Mouse (Mus musculus): Measurements from ENCODE around the gene Defa26. TPM values are rescaled to one million over a fixed set of nuclear protein-coding genes. Genes with fewer than 3 reads are reported as not detected.
"Not testable (repeated sequence)": the region's sequence is repeated elsewhere in the genome, so short reads cannot be mapped to it uniquely, and the experiment has no call there.

Defa26 gene
- not detected in 2 replicates for polyA plus RNA-seq (2014; fragmentation: Nextera tagmentation; extraction: Ambion mirVana)

DNA sequence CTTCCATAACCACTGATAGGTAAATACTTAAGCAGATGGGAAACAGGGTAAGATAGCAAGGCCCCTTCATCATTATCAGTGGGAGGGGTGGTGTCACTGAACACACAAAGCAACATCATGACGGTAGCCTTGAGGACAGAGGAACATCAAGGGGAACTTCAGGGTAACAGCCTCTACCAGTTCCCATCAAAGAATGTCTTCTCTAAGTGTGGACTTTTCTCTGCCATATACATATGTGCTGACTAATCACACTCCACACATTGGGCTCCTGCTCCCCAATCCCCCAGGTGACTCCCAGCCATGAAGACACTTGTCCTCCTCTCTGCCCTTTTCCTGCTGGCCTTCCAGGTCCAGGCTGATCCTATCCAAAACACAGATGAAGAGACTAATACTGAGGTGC lies at the start of gene Defa26:
Gene Defa26 (plus strand): TSS at position 301 of the 400 bp plus-strand sequence.
- H3K4me2 ChIP-seq (ENCODE audit: low read depth, severe bottlenecking); H3K27ac ChIP-seq (replicated peaks; ENCODE audit: low read depth, low read length); DNase-seq (ENCODE audit: low spot score); ATAC-seq (ENCODE audit: insufficient number of reproducible peaks, low FRiP score, low TSS enrichment, low read depth); H3K9me3 ChIP-seq (ENCODE audit: control insufficient read depth, low read length); H3K9ac ChIP-seq (ENCODE audit: low read length); H3K36me3 ChIP-seq (ENCODE audit: control insufficient read depth, insufficient read depth, low read length); H3K4me1 ChIP-seq (ENCODE audit: control insufficient read depth, insufficient read depth, low read length); H3K27me3 ChIP-seq (ENCODE audit: control insufficient read depth, insufficient read depth, low read length); H3K4me3 ChIP-seq (ENCODE audit: low read depth, low read length): not testable (repeated sequence)
- no CpG with 5 or more reads among the region's 1 CpGs for WGBS

DNA sequence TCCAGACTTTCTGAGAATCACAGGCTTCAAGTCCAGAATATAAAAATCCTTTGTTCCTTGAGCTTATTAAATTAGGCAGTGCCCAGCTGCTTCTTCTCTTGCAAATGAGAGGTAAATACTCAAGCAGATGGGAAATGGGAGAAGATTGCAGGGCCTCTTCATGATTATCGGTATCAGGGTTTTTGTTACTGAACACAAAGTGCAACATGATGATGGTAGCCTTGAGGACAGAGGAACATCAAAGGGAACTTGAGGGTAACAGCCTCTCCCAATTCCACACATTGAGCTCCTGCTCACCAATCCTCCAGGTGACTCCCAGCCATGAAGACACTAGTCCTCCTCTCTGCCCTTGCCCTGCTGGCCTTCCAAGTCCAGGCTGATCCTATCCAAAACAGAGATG lies 35.3 kb upstream of the Defa26 start, which contains the start of gene Defa28:
Gene Defa28 (plus strand): TSS at position 301 of the 400 bp plus-strand sequence.
- not testable (repeated sequence) for H3K36me3 ChIP-seq (ENCODE audit: control insufficient read depth, insufficient read depth, low read length)

DNA sequence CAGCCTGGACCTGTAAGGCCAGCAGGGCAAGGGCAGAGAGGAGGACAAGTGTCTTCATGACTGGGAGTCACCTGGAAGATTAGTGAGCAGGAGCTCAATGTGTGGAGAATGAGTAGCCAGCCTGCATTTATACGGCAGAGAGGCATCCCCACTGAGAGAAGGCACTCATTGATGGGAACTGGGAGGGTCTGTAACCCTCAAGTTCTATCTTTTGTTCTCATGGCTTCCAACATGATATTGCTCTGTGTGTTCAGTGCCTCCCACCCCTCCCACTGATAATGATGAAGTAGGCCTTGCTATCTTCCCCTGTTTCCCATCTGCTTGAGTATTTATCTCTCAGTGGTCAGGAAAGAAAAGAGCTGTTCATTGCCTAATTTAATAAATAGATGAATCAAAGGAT lies 23.6 kb upstream of the Defa26 start, which contains the start of gene Gm7861:
Gene Gm7861 (minus strand): TSS at position 101 of the 400 bp plus-strand sequence.
- ATAC-seq (ENCODE audit: insufficient number of reproducible peaks, low FRiP score, low TSS enrichment, low read depth); H3K4me1 ChIP-seq (ENCODE audit: control insufficient read depth, insufficient read depth, low read length); H3K4me2 ChIP-seq (ENCODE audit: low read depth, severe bottlenecking); H3K27me3 ChIP-seq (ENCODE audit: control insufficient read depth, insufficient read depth, low read length); H3K9me3 ChIP-seq (ENCODE audit: control insufficient read depth, low read length); H3K9ac ChIP-seq (ENCODE audit: low read length); H3K36me3 ChIP-seq (ENCODE audit: control insufficient read depth, insufficient read depth, low read length); H3K27ac ChIP-seq (replicated peaks; ENCODE audit: low read depth, low read length); H3K4me3 ChIP-seq (ENCODE audit: low read depth, low read length); DNase-seq (ENCODE audit: low spot score): not testable (repeated sequence)
- no CpG with 5 or more reads among the region's 1 CpGs for WGBS

More for the DNA sequence above, 35.3 kb upstream of the Defa26 start, which contains the start of gene Defa28:
- not testable (repeated sequence) for H3K4me2 ChIP-seq (ENCODE audit: low read depth, severe bottlenecking); H3K27me3 ChIP-seq (ENCODE audit: control insufficient read depth, insufficient read depth, low read length); DNase-seq (ENCODE audit: low spot score); H3K4me1 ChIP-seq (ENCODE audit: control insufficient read depth, insufficient read depth, low read length); H3K9ac ChIP-seq (ENCODE audit: low read length); H3K9me3 ChIP-seq (ENCODE audit: control insufficient read depth, low read length); ATAC-seq (ENCODE audit: insufficient number of reproducible peaks, low FRiP score, low TSS enrichment, low read depth); H3K27ac ChIP-seq (replicated peaks; ENCODE audit: low read depth, low read length); H3K4me3 ChIP-seq (ENCODE audit: low read depth, low read length)
- WGBS: no CpG with 5 or more reads among the region's 1 CpGs

DNA sequence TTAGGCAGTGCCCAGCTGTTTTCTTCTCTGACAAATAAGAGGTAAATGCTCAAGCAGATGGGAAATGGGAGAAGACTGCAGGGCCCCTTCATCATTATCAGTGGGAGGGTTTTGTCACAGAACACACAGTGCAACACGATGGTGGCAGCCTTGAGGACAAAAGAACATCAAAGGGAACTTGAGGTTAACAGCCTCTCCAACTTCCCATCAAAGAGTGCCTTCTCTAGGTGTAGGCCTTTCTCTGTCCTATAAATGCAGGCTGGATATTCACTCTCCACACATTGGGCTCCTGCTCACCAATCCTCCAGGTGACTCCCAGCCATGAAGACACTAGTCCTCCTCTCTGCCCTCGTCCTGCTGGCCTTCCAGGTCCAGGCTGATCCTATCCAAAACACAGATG lies 37.5 kb downstream of the Defa26 start, which contains the start of gene Defa17:
Gene Defa17 (plus strand): TSS at position 301 of the 400 bp plus-strand sequence.
- not testable (repeated sequence) for H3K9ac ChIP-seq (ENCODE audit: low read length); ATAC-seq (ENCODE audit: insufficient number of reproducible peaks, low FRiP score, low TSS enrichment, low read depth); H3K36me3 ChIP-seq (ENCODE audit: control insufficient read depth, insufficient read depth, low read length); DNase-seq (ENCODE audit: low spot score); H3K4me2 ChIP-seq (ENCODE audit: low read depth, severe bottlenecking); H3K27me3 ChIP-seq (ENCODE audit: control insufficient read depth, insufficient read depth, low read length); H3K27ac ChIP-seq (replicated peaks; ENCODE audit: low read depth, low read length); H3K9me3 ChIP-seq (ENCODE audit: control insufficient read depth, low read length); H3K4me3 ChIP-seq (ENCODE audit: low read depth, low read length); H3K4me1 ChIP-seq (ENCODE audit: control insufficient read depth, insufficient read depth, low read length)
- no CpG with 5 or more reads among the region's 2 CpGs for WGBS

DNA sequence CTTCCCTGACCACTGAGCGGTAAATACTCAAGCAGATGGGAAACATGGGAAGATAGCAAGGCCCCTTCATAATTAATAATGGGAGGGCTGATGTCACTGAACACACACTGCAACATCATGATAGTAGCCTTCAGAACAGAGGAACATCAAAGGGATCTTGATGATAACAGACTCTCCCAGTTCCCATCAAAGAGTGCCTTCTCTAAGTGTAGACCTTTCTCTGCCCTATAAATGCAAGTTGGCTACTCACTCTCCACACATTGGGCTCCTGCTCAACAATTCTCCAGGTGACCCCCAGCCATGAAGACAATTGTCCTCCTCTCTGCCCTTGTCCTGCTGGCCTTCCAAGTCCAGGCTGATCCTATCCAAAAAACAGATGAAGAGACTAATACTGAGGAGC lies 47.5 kb downstream of the Defa26 start, which contains the start of gene Defa34:
Gene Defa34 (plus strand): TSS at position 301 of the 400 bp plus-strand sequence.
- ATAC-seq (ENCODE audit: insufficient number of reproducible peaks, low FRiP score, low TSS enrichment, low read depth); H3K4me2 ChIP-seq (ENCODE audit: low read depth, severe bottlenecking); H3K36me3 ChIP-seq (ENCODE audit: control insufficient read depth, insufficient read depth, low read length); H3K9ac ChIP-seq (ENCODE audit: low read length); H3K4me3 ChIP-seq (ENCODE audit: low read depth, low read length); DNase-seq (ENCODE audit: low spot score); H3K27me3 ChIP-seq (ENCODE audit: control insufficient read depth, insufficient read depth, low read length); H3K27ac ChIP-seq (replicated peaks; ENCODE audit: low read depth, low read length); H3K4me1 ChIP-seq (ENCODE audit: control insufficient read depth, insufficient read depth, low read length); H3K9me3 ChIP-seq (ENCODE audit: control insufficient read depth, low read length): not testable (repeated sequence)
- 100% methylated on average over 1 of the region's 1 CpGs for WGBS

Other genes with a start within 250 kb of the Defa26 start
- gene Defa2, start 239.7 kb upstream of the Defa26 start, polyA plus RNA-seq (2014; fragmentation: Nextera tagmentation; extraction: Ambion mirVana): not detected in 2 replicates
- not detected in 2 replicates for gene Defa33, start 226.4 kb upstream of the Defa26 start, polyA plus RNA-seq (2014; fragmentation: Nextera tagmentation; extraction: Ambion mirVana)
- gene Defa36, start 190.8 kb upstream of the Defa26 start, polyA plus RNA-seq (2014; fragmentation: Nextera tagmentation; extraction: Ambion mirVana): not detected in 2 replicates
- not detected in 2 replicates for gene Gm7849, start 161.6 kb upstream of the Defa26 start, polyA plus RNA-seq (2014; fragmentation: Nextera tagmentation; extraction: Ambion mirVana)
- gene Defa20, start 108.9 kb upstream of the Defa26 start, polyA plus RNA-seq (2014; fragmentation: Nextera tagmentation; extraction: Ambion mirVana): not detected in 2 replicates
- not detected in 2 replicates for gene Defa32, start 89.2 kb upstream of the Defa26 start, polyA plus RNA-seq (2014; fragmentation: Nextera tagmentation; extraction: Ambion mirVana)
- not detected in 2 replicates for gene Defa37, start 52.8 kb upstream of the Defa26 start, polyA plus RNA-seq (2014; fragmentation: Nextera tagmentation; extraction: Ambion mirVana)
- not detected in 2 replicates for gene Defa28, start 35.2 kb upstream of the Defa26 start, polyA plus RNA-seq (2014; fragmentation: Nextera tagmentation; extraction: Ambion mirVana)
- not detected in 2 replicates for gene Gm7861, start 23.7 kb upstream of the Defa26 start, polyA plus RNA-seq (2014; fragmentation: Nextera tagmentation; extraction: Ambion mirVana)
- gene Defa17, start 37.6 kb downstream of the Defa26 start, polyA plus RNA-seq (2014; fragmentation: Nextera tagmentation; extraction: Ambion mirVana): not detected in 2 replicates
- gene Defa34, start 47.6 kb downstream of the Defa26 start, polyA plus RNA-seq (2014; fragmentation: Nextera tagmentation; extraction: Ambion mirVana): not detected in 2 replicates
- gene AY761184, start 85.5 kb downstream of the Defa26 start, polyA plus RNA-seq (2014; fragmentation: Nextera tagmentation; extraction: Ambion mirVana): not detected in 2 replicates
- not detected in 2 replicates for gene Defa24, start 116.3 kb downstream of the Defa26 start, polyA plus RNA-seq (2014; fragmentation: Nextera tagmentation; extraction: Ambion mirVana)
- gene Defb50, start 205.4 kb downstream of the Defa26 start, polyA plus RNA-seq (2014; fragmentation: Nextera tagmentation; extraction: Ambion mirVana): not detected in 2 replicates
- not detected in 2 replicates for gene Defb2, start 221.7 kb downstream of the Defa26 start, polyA plus RNA-seq (2014; fragmentation: Nextera tagmentation; extraction: Ambion mirVana)
- gene Defb10, start 240.7 kb downstream of the Defa26 start, polyA plus RNA-seq (2014; fragmentation: Nextera tagmentation; extraction: Ambion mirVana): not detected in 2 replicates